Mouse (Mus musculus) lung, embryonic 16.5 days (tissue): ENCODE results near the gene Ltv1. TPM values are rescaled to one million over a fixed set of nuclear protein-coding genes. Genes with fewer than 3 reads are reported as not detected.

Experiments used
- ATAC-seq: fragments of 200-750 bp; cut with Nextera tagmentation; 2 replicates; pipeline ENCODE4 v1.8.0; 2017; ENCODE audit warnings: low read depth, mild to moderate bottlenecking, moderate library complexity
- H3K27ac ChIP-seq: fragments of 300-500 bp; sonication (generic); 2 replicates; pipeline ENCODE4 v1.5.1; 2014; ENCODE audit warnings: mild to moderate bottlenecking, control low read depth, low read length
- H3K27me3 ChIP-seq: fragments of 300-500 bp; sonication (generic); 2 replicates; pipeline ENCODE4 v1.6.1; 2014; ENCODE audit warnings: low read depth, low read length, mixed read lengths; ENCODE audit not compliant: control insufficient read depth, insufficient read depth
- H3K36me3 ChIP-seq: fragments of 300-500 bp; sonication (generic); 2 replicates; pipeline ENCODE4 v1.6.1; 2014; ENCODE audit warnings: low read length; ENCODE audit not compliant: control insufficient read depth, insufficient read depth
- H3K4me1 ChIP-seq: fragments of 300-500 bp; sonication (generic); replicated peaks from 2 replicates; pipeline ENCODE4 v1.6.1; 2014; ENCODE audit warnings: low read length, mixed read lengths; ENCODE audit not compliant: control insufficient read depth, insufficient read depth
- H3K4me2 ChIP-seq: fragments of 300-500 bp; sonication (generic); 2 replicates; pipeline ENCODE4 v1.6.1; 2014; ENCODE audit warnings: low read depth, low read length, control low read depth
- H3K4me3 ChIP-seq: fragments of 300-500 bp; sonication (generic); 2 replicates; pipeline ENCODE4 v1.5.1; 2014; ENCODE audit warnings: mild to moderate bottlenecking, low read length, control low read depth
- H3K9ac ChIP-seq: fragments of 300-500 bp; sonication (generic); 2 replicates; pipeline ENCODE4 v1.6.1; 2014; ENCODE audit warnings: low read length, control low read depth
- H3K9me3 ChIP-seq: fragments of 300-500 bp; sonication (generic); 2 replicates; pipeline ENCODE4 v1.6.1; 2016; ENCODE audit warnings: low read length; ENCODE audit not compliant: control insufficient read depth
- WGBS: fragments of 180-500 bp; shearing (Covaris S2); extraction: QIAGEN DNeasy Blood & Tissue Kit; methylation state at CpG from one replicate; pipeline ENCODE4 v1.1.7; 2014; 5-methylcytosine and 5-hydroxymethylcytosine counted together
- polyA plus RNA-seq: library from polyadenylated mRNA; unstranded; fragments of >200 nt; fragmentation: Nextera tagmentation; extraction: Ambion mirVana; gene quantifications from 2 replicates; pipeline ENCODE4 v1.2.1, GENCODE M21; 2015

The Ltv1 gene
- polyA plus RNA-seq, 1 experiment from 2014 or later, result 63.4 TPM

GRCm38 (mm10) chr10:13152811-13153364, 40.1 kb downstream of the Ltv1 start:
- ATAC-seq, result no peak
- 87% methylated on average over 4 of the region's 4 CpGs for WGBS
- Histone ChIP-seq H3K9ac (no peak overlapping the region), H3K4me3 (no peak overlapping the region), H3K9me3 (no peaks in the 10 kb centered on the region), H3K27ac (no peak overlapping the region), H3K36me3 (no peaks in the 10 kb centered on the region), H3K27me3 (no peaks in the 10 kb centered on the region), H3K4me1 (no peaks in the 10 kb centered on the region; the same call in 1 of the 2 replicates), H3K4me2 (no peak overlapping the region)

- ATAC-seq, result peak; percentile 81
- 51% methylated on average over 5 of the region's 5 CpGs for WGBS
These were observed 41.6 kb downstream of the Ltv1 start for GRCm38 (mm10) chr10:13151353-13151752.

GRCm38 (mm10) chr10:13150435-13150834, 42.5 kb downstream of the Ltv1 start:
- WGBS, result 68% methylated on average over 3 of the region's 3 CpGs
- H3K9ac ChIP-seq, result no peak overlapping the region
- no peaks in the 10 kb centered on the region for H3K9me3 ChIP-seq
- no peaks in the 10 kb centered on the region; the same call in 1 of the 2 replicates for H3K4me1 ChIP-seq
- no peak for ATAC-seq
- no peaks in the 10 kb centered on the region for H3K36me3 ChIP-seq
- no peaks in the 10 kb centered on the region for H3K27me3 ChIP-seq
- no peak overlapping the region for H3K4me3 ChIP-seq
- no peak overlapping the region for H3K4me2 ChIP-seq
- no peak overlapping the region for H3K27ac ChIP-seq

More at GRCm38 (mm10) chr10:13151353-13151752, 41.6 kb downstream of the Ltv1 start:
- Histone ChIP-seq H3K9ac (no peak overlapping the region), H3K27ac (peak overlapping the region; percentile 23), H3K4me1 (no peaks in the 10 kb centered on the region; the same call in 1 of the 2 replicates), H3K4me2 (no peak overlapping the region), H3K9me3 (no peaks in the 10 kb centered on the region), H3K4me3 (no peak overlapping the region), H3K36me3 (no peaks in the 10 kb centered on the region), H3K27me3 (no peaks in the 10 kb centered on the region)

- H3K9ac ChIP-seq, result no peak overlapping the region
- ATAC-seq, result no peak
- H3K27ac ChIP-seq, result no peak overlapping the region
- H3K27me3 ChIP-seq, result no peaks in the 10 kb centered on the region
- no peak overlapping the region for H3K4me3 ChIP-seq
- H3K4me2 ChIP-seq, result no peak overlapping the region
- no peaks in the 10 kb centered on the region for H3K9me3 ChIP-seq
- H3K4me1 ChIP-seq, result no peaks in the 10 kb centered on the region; the same call in 1 of the 2 replicates
- WGBS, result 36% methylated on average over 2 of the region's 2 CpGs
- no peaks in the 10 kb centered on the region for H3K36me3 ChIP-seq
These were observed 52.5 kb downstream of the Ltv1 start for GRCm38 (mm10) chr10:13140434-13140833.

- no peaks in the 10 kb centered on the region for H3K27me3 ChIP-seq
- H3K4me2 ChIP-seq, result no peak overlapping the region
- H3K27ac ChIP-seq, result no peak overlapping the region
- H3K9ac ChIP-seq, result no peak overlapping the region
- no peak overlapping the region for H3K4me3 ChIP-seq
- no peaks in the 10 kb centered on the region for H3K9me3 ChIP-seq
- no peak for ATAC-seq
- no peaks in the 10 kb centered on the region; the same call in 1 of the 2 replicates for H3K4me1 ChIP-seq
- H3K36me3 ChIP-seq, result no peaks in the 10 kb centered on the region
- WGBS, result 85% methylated on average over 6 of the region's 6 CpGs
These were observed 55.1 kb downstream of the Ltv1 start for GRCm38 (mm10) chr10:13137906-13138305.

- H3K4me1 ChIP-seq, result no peaks in the 10 kb centered on the region; the same call in 1 of the 2 replicates
- no peak overlapping the region for H3K27ac ChIP-seq
- no peaks in the 10 kb centered on the region for H3K27me3 ChIP-seq
- no peak overlapping the region for H3K4me2 ChIP-seq
- no peak overlapping the region for H3K4me3 ChIP-seq
- no peaks in the 10 kb centered on the region for H3K9me3 ChIP-seq
- H3K36me3 ChIP-seq, result no peaks in the 10 kb centered on the region
- H3K9ac ChIP-seq, result no peak overlapping the region
- 90% methylated on average over 7 of the region's 7 CpGs for WGBS
- ATAC-seq, result no peak
These were observed 57.2 kb downstream of the Ltv1 start for GRCm38 (mm10) chr10:13135751-13136150.

- no peak overlapping the region for H3K27ac ChIP-seq
- no peak overlapping the region for H3K4me3 ChIP-seq
- H3K27me3 ChIP-seq, result no peaks in the 10 kb centered on the region
- no peaks in the 10 kb centered on the region for H3K9me3 ChIP-seq
- no peak overlapping the region for H3K4me2 ChIP-seq
- no peaks in the 10 kb centered on the region for H3K36me3 ChIP-seq
- no peaks in the 10 kb centered on the region; the same call in 1 of the 2 replicates for H3K4me1 ChIP-seq
- no peak for ATAC-seq
- H3K9ac ChIP-seq, result no peak overlapping the region
- 92% methylated on average over 7 of the region's 7 CpGs for WGBS
These were observed 57.7 kb downstream of the Ltv1 start for GRCm38 (mm10) chr10:13135276-13135675.

GRCm38 (mm10) chr10:13133850-13134249, 59.1 kb downstream of the Ltv1 start:
- H3K4me2 ChIP-seq, result no peak overlapping the region
- no peak overlapping the region for H3K27ac ChIP-seq
- no peak for ATAC-seq
- H3K27me3 ChIP-seq, result no peaks in the 10 kb centered on the region
- no peaks in the 10 kb centered on the region for H3K9me3 ChIP-seq
- no peak overlapping the region for H3K9ac ChIP-seq
- no peaks in the 10 kb centered on the region; the same call in 1 of the 2 replicates for H3K4me1 ChIP-seq
- H3K4me3 ChIP-seq, result no peak overlapping the region
- H3K36me3 ChIP-seq, result no peaks in the 10 kb centered on the region
- WGBS, result 82% methylated on average over 4 of the region's 4 CpGs
